Mouse (Mus musculus): ENCODE data around the gene Scd2.
"Not testable (repeated sequence)": the region's sequence is repeated elsewhere in the genome, so short reads cannot be mapped to it uniquely, and the experiment has no call there.

Gene Scd2

GRCm38 (mm10) chr19:44309351-44310154 lies 16.1 kb downstream of the Scd2 start:
- in situ Hi-C loops (cut with MboI, MseI), result loop anchor here (5.0 kb wide), 1 partner anchor 53 kb away; no protein-coding TSS in a partner anchor

- in situ Hi-C loops (cut with MboI, MseI), result not testable (repeated sequence)
Observed at GRCm38 (mm10) chr19:44310155-44310575, 16.7 kb downstream of the Scd2 start.

DNA sequence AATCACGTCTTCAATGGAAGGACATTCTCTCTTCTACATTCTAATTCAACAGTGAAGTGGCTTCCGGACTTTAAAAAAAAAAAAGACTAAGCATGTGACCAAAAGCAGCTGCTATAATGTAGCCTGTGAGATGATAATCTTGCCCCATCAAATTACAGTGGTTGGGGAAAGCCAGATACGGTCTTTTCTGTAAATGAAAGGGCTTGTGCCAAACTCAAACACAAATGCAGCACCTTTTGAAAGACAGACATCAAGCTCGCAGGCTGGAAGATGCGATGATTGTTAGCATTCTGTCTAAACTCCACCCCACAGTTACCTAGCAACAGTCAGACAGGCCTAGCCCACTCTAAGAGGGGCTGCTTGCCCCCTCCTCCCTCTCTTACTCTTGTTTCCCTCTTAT lies 17.3 kb downstream of the Scd2 start:
- in situ Hi-C loops (cut with MboI, MseI), result no loop called here

DNA sequence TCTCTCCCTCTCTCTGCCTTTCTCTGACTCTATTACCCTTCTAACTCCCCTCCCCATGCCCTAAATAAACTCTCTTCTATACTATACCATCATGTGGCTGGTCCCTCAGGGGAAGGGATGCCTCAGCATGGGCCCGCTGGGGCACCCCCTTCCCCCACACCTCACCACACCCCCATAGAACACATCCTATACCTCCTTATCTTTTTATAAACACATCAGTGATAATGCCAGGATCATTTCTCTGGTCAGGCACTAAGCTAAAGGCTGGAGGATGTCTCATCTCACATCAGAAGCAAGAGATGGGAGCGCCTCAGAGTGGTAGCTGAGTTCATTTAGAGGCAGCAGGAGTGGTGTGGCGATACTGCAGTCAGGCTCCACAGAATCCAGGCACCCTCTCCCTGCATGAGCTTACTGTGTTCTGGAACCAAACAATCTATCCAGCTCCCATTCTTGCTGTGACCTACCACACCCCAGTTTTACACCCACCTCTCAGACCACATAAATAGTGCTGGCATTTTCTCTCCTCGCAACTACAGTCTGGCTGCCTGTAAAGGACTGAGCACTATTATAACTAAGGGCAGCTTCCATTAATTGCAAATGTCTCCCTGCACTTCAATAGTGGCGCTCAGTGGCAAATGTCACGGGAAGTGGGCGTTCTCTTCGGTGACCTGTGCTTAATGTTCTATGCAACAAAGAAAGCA lies 18.0 kb downstream of the Scd2 start:
- in situ Hi-C loops (cut with MboI, MseI), result no loop called here

DNA sequence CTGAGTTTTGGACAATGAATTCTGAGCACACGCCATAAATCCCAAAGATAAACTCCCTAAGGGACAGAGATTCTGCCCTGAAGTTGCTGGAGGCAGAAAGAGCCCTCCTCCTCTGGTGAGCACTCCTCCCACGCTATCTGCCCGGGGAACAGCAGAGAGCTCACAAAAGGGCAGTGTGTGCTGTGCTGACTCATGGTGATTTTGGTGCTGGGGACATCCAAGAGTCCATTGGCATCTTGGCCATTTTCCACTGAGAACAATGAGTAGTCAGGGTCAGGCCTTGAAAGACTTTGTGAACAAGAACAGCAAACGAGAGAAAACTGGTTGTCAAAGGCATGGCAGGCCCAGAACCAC lies 18.5 kb downstream of the Scd2 start:
- in situ Hi-C loops (cut with MboI, MseI), result no loop called here

- in situ Hi-C loops (cut with MboI, MseI), result no loop called here
Observed at GRCm38 (mm10) chr19:44313066-44313465, 19.6 kb downstream of the Scd2 start.

GRCm38 (mm10) chr19:44314327-44314759 lies 20.9 kb downstream of the Scd2 start:
- in situ Hi-C loops (cut with MboI, MseI), result no loop called here

DNA sequence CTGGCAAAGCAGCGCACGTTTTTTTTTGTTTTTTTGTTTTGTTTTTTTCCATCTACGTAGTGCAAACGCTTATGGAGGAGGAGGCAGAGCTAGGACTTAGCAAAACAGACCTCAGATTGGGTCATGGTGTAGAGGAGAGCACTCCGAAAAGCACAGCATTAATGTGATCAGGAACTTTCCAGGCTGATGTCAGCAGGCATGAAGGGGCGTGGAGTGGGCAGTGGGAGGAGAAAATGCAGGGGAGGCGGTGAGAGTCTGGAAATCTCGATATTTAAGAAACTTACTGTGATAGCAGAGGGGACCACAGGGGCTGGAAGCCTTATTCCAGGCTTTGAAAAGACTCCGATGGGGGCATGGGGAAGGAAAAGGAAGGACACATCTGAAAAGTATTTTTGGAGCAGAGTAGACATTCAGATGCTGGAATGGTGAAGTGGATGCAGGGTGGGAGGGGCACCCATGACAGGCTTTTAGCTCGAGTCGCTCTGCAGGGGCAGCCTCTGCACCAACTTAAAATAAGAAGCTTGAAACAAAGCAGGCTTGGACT lies 21.5 kb downstream of the Scd2 start:
- in situ Hi-C loops (cut with MboI, MseI), result no loop called here

DNA sequence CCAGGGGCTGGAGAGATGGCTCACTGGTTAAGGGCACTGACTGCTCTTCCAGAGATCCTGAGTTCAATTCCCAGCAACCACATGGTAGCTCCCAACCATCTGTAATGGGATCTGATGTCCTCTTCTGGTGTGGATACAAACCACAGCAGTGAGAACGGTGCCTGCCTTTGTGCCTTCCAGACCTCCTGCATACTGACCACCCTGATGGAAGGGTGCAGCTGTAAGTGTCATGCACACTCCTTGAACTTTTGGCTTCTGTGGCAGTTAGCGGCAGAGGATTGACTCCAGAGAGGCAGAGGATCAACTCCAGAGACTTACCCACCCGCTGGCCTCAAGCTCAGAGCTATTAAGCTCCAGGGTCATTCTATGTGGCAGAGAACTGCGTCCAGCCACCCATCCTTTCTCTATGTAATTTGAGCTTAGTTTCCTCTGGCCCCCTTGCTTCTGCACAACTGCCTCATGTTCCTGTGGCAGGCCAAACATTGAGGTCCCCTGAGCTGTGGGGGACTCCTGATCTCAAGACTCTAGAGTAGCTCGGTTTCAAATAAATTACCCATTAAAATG lies 23.4 kb downstream of the Scd2 start:
- in situ Hi-C loops (cut with MboI, MseI), result no loop called here

GRCm38 (mm10) chr19:44317391-44317790 lies 23.9 kb downstream of the Scd2 start:
- in situ Hi-C loops (cut with MboI, MseI), result no loop called here

DNA sequence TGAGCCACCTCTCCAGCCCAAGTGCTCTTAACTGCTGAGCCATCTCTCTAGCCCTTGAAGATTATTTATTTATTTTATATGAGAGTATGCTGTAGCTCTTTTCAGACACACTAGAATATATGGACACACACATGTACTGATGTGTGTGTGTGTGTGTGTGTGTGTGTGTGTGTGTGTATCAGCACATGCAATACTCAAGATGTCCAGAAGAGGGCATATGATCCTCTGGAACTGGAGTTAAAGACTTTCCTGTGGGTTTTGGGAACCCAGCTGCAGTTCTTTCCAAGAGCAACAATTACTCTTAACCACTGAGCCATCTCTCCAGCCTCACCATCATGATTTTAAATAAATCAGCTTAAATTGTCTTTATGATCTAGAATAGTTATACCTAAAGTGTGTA lies 25.1 kb downstream of the Scd2 start:
- in situ Hi-C loops (cut with MboI, MseI), result no loop called here

GRCm38 (mm10) chr19:44320316-44320715 lies 26.8 kb downstream of the Scd2 start:
- in situ Hi-C loops (cut with MboI, MseI), result no loop called here

GRCm38 (mm10) chr19:44321201-44321600 lies 27.7 kb downstream of the Scd2 start:
- in situ Hi-C loops (cut with MboI, MseI), result no loop called here

DNA sequence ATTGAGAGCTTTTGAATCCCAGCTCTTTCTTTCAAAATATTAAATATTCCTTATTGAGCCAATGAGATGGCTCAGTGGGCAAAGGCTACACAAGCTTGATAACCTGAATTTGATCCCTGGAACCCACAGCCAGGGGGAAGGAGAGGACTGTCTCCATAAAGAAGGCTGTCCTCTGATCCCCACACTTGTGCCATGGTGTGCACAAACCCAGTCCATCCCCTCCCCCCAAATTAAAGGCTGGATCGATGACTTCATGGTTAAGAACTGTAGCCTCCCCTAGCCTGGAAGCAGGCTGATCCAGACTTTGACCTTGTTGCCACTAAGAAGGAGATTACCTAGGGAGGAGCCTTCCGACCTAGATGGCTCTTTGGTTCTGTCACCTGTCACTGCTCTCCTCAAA lies 28.2 kb downstream of the Scd2 start:
- in situ Hi-C loops (cut with MboI, MseI), result no loop called here

GRCm38 (mm10) chr19:44329566-44329965 lies 36.1 kb downstream of the Scd2 start:
- in situ Hi-C loops (cut with MboI, MseI), result loop anchor here (25.0 kb wide), 1 partner anchor 1108 kb away; no protein-coding TSS in a partner anchor

GRCm38 (mm10) chr19:44331128-44331527 lies 37.7 kb downstream of the Scd2 start:
- in situ Hi-C loops (cut with MboI, MseI), result loop anchor here (25.0 kb wide), 1 partner anchor 1106 kb away; no protein-coding TSS in a partner anchor

DNA sequence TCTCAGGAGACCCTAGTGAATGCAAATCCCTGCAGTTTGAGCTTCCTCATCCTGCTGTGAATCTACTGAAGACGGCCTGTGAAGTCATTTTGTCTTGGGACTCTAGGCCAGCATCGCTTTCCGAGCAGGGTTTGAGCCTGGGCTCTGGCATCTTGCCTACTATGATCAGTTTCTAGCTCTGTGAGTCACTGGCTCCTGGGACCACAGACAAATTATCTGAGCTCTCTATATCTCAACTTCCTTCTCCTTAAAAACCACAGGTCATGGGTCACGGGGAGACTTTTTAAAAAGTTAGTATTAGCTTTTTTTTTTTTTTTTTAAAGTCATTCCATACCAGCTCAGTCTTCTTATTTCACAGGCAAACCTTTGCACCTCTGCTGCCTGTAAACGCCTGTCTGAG lies 38.4 kb downstream of the Scd2 start:
- in situ Hi-C loops (cut with MboI, MseI), result loop anchor here (25.0 kb wide), 1 partner anchor 1105 kb away; no protein-coding TSS in a partner anchor

DNA sequence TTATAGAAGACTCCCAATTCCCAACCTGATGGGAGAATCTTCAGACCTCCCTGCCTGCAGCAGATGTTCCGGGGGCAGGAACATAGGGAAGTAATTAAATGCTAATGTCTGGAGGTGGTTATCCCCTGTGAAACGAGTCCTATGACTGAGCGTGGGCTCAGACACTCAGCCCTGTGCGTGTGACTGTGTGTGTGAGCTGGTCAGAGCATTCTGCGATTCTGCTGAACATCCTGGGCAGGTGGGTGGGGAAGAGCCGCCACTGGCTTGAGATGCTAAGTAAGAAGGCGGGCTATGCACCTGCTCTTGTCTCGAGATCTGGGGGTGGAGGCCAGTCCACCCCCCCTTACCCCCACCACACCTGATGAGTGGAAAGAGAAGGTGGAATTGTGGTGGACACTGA lies 38.9 kb downstream of the Scd2 start:
- in situ Hi-C loops (cut with MboI, MseI), result loop anchor here (25.0 kb wide), 1 partner anchor 1105 kb away; no protein-coding TSS in a partner anchor

GRCm38 (mm10) chr19:44332833-44333623 lies 39.6 kb downstream of the Scd2 start, which contains the start of gene Scd4:
Scd4 (plus strand) TSS chr19:44333092.
- in situ Hi-C loops (cut with MboI, MseI), result loop anchor here (25.0 kb wide), 1 partner anchor 1104 kb away; no protein-coding TSS in a partner anchor

- in situ Hi-C loops (cut with MboI, MseI), result loop anchor here (25.0 kb wide), 1 partner anchor 1103 kb away; no protein-coding TSS in a partner anchor
Observed at GRCm38 (mm10) chr19:44333991-44334390, 40.5 kb downstream of the Scd2 start.
